Mouse (Mus musculus): Measurements from ENCODE around the gene Wsb1. TPM values are rescaled to one million over a fixed set of nuclear protein-coding genes. Genes with fewer than 3 reads are reported as not detected.
A peak's percentile ranks its signal among the peaks of the same experiment; 100 is the strongest.

The Wsb1 gene
- polyA plus RNA-seq, 1 experiment, result 181 TPM

GRCm38 (mm10) chr11:79204444-79204843 is 50.0 kb downstream of the Wsb1 start:
- Histone ChIP-seq H3K27ac (ENCODE audit: insufficient read depth, low read length) (no peak overlapping the region), H3K4me1 (ENCODE audit: control insufficient read depth, insufficient read depth, low read length) (no peaks in the 10 kb centered on the region), H3K4me3 (ENCODE audit: insufficient read depth, low read length) (no peak overlapping the region)
- no peak for TF ChIP-seq POLR2A (IDR thresholded peaks at IDR 0.05; ENCODE audit: extremely low read depth, insufficient read depth, low read length)
- TF ChIP-seq CTCF (IDR thresholded peaks at IDR 0.05; ENCODE audit: extremely low read depth, insufficient read depth, low read length), result no peak

- Histone ChIP-seq H3K4me3 (ENCODE audit: insufficient read depth, low read length) (no peak overlapping the region), H3K27ac (ENCODE audit: insufficient read depth, low read length) (no peak overlapping the region), H3K4me1 (ENCODE audit: control insufficient read depth, insufficient read depth, low read length) (no peaks in the 10 kb centered on the region)
- TF ChIP-seq POLR2A (IDR thresholded peaks at IDR 0.05; ENCODE audit: extremely low read depth, insufficient read depth, low read length), result no peak
- TF ChIP-seq CTCF (IDR thresholded peaks at IDR 0.05; ENCODE audit: extremely low read depth, insufficient read depth, low read length), result no peak
Observed at GRCm38 (mm10) chr11:79200502-79200901, 54.0 kb downstream of the Wsb1 start.

GRCm38 (mm10) chr11:79198562-79198961 is 55.9 kb downstream of the Wsb1 start:
- Histone ChIP-seq H3K4me1 (ENCODE audit: control insufficient read depth, insufficient read depth, low read length) (no peaks in the 10 kb centered on the region), H3K27ac (ENCODE audit: insufficient read depth, low read length) (no peak overlapping the region), H3K4me3 (ENCODE audit: insufficient read depth, low read length) (no peak overlapping the region)
- TF ChIP-seq POLR2A (IDR thresholded peaks at IDR 0.05; ENCODE audit: extremely low read depth, insufficient read depth, low read length), result no peak
- TF ChIP-seq CTCF (IDR thresholded peaks at IDR 0.05; ENCODE audit: extremely low read depth, insufficient read depth, low read length), result no peak

- no peak for TF ChIP-seq CTCF (IDR thresholded peaks at IDR 0.05; ENCODE audit: extremely low read depth, insufficient read depth, low read length)
- no peaks in the 10 kb centered on the region for H3K4me1 ChIP-seq (ENCODE audit: control insufficient read depth, insufficient read depth, low read length)
- no peak overlapping the region for H3K27ac ChIP-seq (ENCODE audit: insufficient read depth, low read length)
- H3K4me3 ChIP-seq (ENCODE audit: insufficient read depth, low read length), result no peak overlapping the region
Observed at GRCm38 (mm10) chr11:79197846-79198235, 56.6 kb downstream of the Wsb1 start.

- Histone ChIP-seq H3K27ac (ENCODE audit: insufficient read depth, low read length) (no peak overlapping the region), H3K4me1 (ENCODE audit: control insufficient read depth, insufficient read depth, low read length) (no peaks in the 10 kb centered on the region), H3K4me3 (ENCODE audit: insufficient read depth, low read length) (no peak overlapping the region)
- TF ChIP-seq POLR2A (IDR thresholded peaks at IDR 0.05; ENCODE audit: extremely low read depth, insufficient read depth, low read length) (no peak), CTCF (IDR thresholded peaks at IDR 0.05; ENCODE audit: extremely low read depth, insufficient read depth, low read length) (no peak)
Observed at GRCm38 (mm10) chr11:79196876-79197845, 57.3 kb downstream of the Wsb1 start.

- no peaks in the 10 kb centered on the region for H3K4me1 ChIP-seq (ENCODE audit: control insufficient read depth, insufficient read depth, low read length)
- no peak for TF ChIP-seq POLR2A (IDR thresholded peaks at IDR 0.05; ENCODE audit: extremely low read depth, insufficient read depth, low read length)
- TF ChIP-seq CTCF (IDR thresholded peaks at IDR 0.05; ENCODE audit: extremely low read depth, insufficient read depth, low read length), result no peak
- no peak overlapping the region for H3K27ac ChIP-seq (ENCODE audit: insufficient read depth, low read length)
Observed at GRCm38 (mm10) chr11:79196196-79196869, 58.1 kb downstream of the Wsb1 start.

GRCm38 (mm10) chr11:79192176-79192575 is 62.3 kb downstream of the Wsb1 start:
- Histone ChIP-seq H3K27ac (ENCODE audit: insufficient read depth, low read length) (no peak overlapping the region), H3K4me3 (ENCODE audit: insufficient read depth, low read length) (no peak overlapping the region), H3K4me1 (ENCODE audit: control insufficient read depth, insufficient read depth, low read length) (peaks cover 2% of the 10 kb centered on the region; the same call in 1 of the 2 replicates)
- TF ChIP-seq CTCF (IDR thresholded peaks at IDR 0.05; ENCODE audit: extremely low read depth, insufficient read depth, low read length) (peak; percentile 22; the same call in 1 of the 2 replicates), POLR2A (IDR thresholded peaks at IDR 0.05; ENCODE audit: extremely low read depth, insufficient read depth, low read length) (no peak)

More at GRCm38 (mm10) chr11:79196196-79196869, 58.1 kb downstream of the Wsb1 start:
- no peak overlapping the region for H3K4me3 ChIP-seq (ENCODE audit: insufficient read depth, low read length)

GRCm38 (mm10) chr11:79191214-79191613 is 63.3 kb downstream of the Wsb1 start:
- H3K4me3 ChIP-seq (ENCODE audit: insufficient read depth, low read length), result no peak overlapping the region
- H3K27ac ChIP-seq (ENCODE audit: insufficient read depth, low read length), result no peak overlapping the region
- H3K4me1 ChIP-seq (ENCODE audit: control insufficient read depth, insufficient read depth, low read length), result peaks cover 2% of the 10 kb centered on the region; the same call in 1 of the 2 replicates
- TF ChIP-seq POLR2A (IDR thresholded peaks at IDR 0.05; ENCODE audit: extremely low read depth, insufficient read depth, low read length), result no peak
- no peak for TF ChIP-seq CTCF (IDR thresholded peaks at IDR 0.05; ENCODE audit: extremely low read depth, insufficient read depth, low read length)

- peaks cover 2% of the 10 kb centered on the region; the same call in 1 of the 2 replicates for H3K4me1 ChIP-seq (ENCODE audit: control insufficient read depth, insufficient read depth, low read length)
- no peak overlapping the region for H3K27ac ChIP-seq (ENCODE audit: insufficient read depth, low read length)
- TF ChIP-seq POLR2A (IDR thresholded peaks at IDR 0.05; ENCODE audit: extremely low read depth, insufficient read depth, low read length) (no peak), CTCF (IDR thresholded peaks at IDR 0.05; ENCODE audit: extremely low read depth, insufficient read depth, low read length) (no peak)
- no peak overlapping the region for H3K4me3 ChIP-seq (ENCODE audit: insufficient read depth, low read length)
Observed at GRCm38 (mm10) chr11:79190257-79190656, 64.2 kb downstream of the Wsb1 start.

Other genes starting within 250 kb of the Wsb1 start
- 32.8 and 39.8 TPM in 2 replicates for gene Ksr1, start 108.3 kb downstream of the Wsb1 start, polyA plus RNA-seq (2012; rRNA removed)
- not detected in 2 replicates for gene Gm9964, start 42.2 kb upstream of the Wsb1 start, polyA plus RNA-seq (2012; rRNA removed)
- gene Nf1, start 85.0 kb upstream of the Wsb1 start, polyA plus RNA-seq (2012; rRNA removed), result 33.8 and 34.2 TPM in 2 replicates
- 175 and 183 TPM in 2 replicates for gene Omg, start 249.4 kb upstream of the Wsb1 start, polyA plus RNA-seq (2012; rRNA removed)